Mouse (Mus musculus) mesoderm, embryonic 11.5 days (tissue): ENCODE data around the gene Slxl1.
"Not testable (repeated sequence)": the region's sequence is repeated elsewhere in the genome, so short reads cannot be mapped to it uniquely, and the experiment has no call there.

Experiments used
- DNase-seq: peaks from one replicate; pipeline ENCODE4 v3.0.0-alpha.2; 2012; ENCODE audit warnings: low read depth, low spot score

The Slxl1 gene

GRCm38 (mm10) chrX:55226576-55226975 lies at the start of gene Slxl1:
Gene Slxl1, plus strand, starts transcription at chrX:55226876.
- DNase-seq: not testable (repeated sequence)
